Mouse (Mus musculus) limb, embryonic 14.5 days (tissue): ENCODE results near the gene Mrtfb. TPM values are rescaled to one million over a fixed set of nuclear protein-coding genes. Genes with fewer than 3 reads are reported as not detected.
A peak's percentile ranks its signal among the peaks of the same experiment; 100 is the strongest.

ENCODE experiments used
- ATAC-seq: fragments of 200-750 bp; cut with Nextera tagmentation; 2 replicates; pipeline ENCODE4 v1.8.0; 2017; ENCODE audit warnings: low read depth, moderate number of reproducible peaks, moderate TSS enrichment; ENCODE audit not compliant: low FRiP score
- DNase-seq: peaks from one replicate; pipeline ENCODE4 v3.0.0-alpha.2; 2015; ENCODE audit warnings: low spot score
- H3K27ac ChIP-seq: fragments of 300-500 bp; sonication (generic); replicated peaks from 2 replicates; pipeline ENCODE4 v1.5.1; 2014; ENCODE audit warnings: low read depth, mild to moderate bottlenecking, low read length, moderate library complexity, mixed read lengths
- H3K27me3 ChIP-seq: fragments of 300-500 bp; sonication (generic); 2 replicates; pipeline ENCODE4 v1.6.1; 2014; ENCODE audit warnings: low read length, mixed read lengths; ENCODE audit not compliant: control insufficient read depth, insufficient read depth
- H3K36me3 ChIP-seq: fragments of 300-500 bp; sonication (generic); 2 replicates; pipeline ENCODE4 v1.6.1; 2014; ENCODE audit warnings: mild to moderate bottlenecking, low read length, moderate library complexity, mixed read lengths; ENCODE audit not compliant: control insufficient read depth, insufficient read depth
- H3K4me1 ChIP-seq: fragments of 300-500 bp; sonication (generic); 2 replicates; pipeline ENCODE4 v1.6.1; 2014; ENCODE audit warnings: antibody characterized with exemption, low read length, mixed read lengths; ENCODE audit not compliant: control insufficient read depth, insufficient read depth
- H3K4me2 ChIP-seq: fragments of 300-500 bp; sonication (generic); replicated peaks from 2 replicates; pipeline ENCODE4 v1.6.1; 2014; ENCODE audit warnings: low read depth, mild to moderate bottlenecking, low read length, moderate library complexity; ENCODE audit not compliant: severe bottlenecking
- H3K4me3 ChIP-seq: fragments of 300-500 bp; sonication (generic); replicated peaks from 2 replicates; pipeline ENCODE4 v1.5.1; 2014; ENCODE audit warnings: low read length
- H3K9ac ChIP-seq: fragments of 300-500 bp; sonication (generic); 2 replicates; pipeline ENCODE4 v1.6.1; 2014; ENCODE audit warnings: mild to moderate bottlenecking, low read depth, low read length, moderate library complexity; ENCODE audit not compliant: severe bottlenecking
- H3K9me3 ChIP-seq: fragments of 300-500 bp; sonication (generic); 2 replicates; pipeline ENCODE4 v1.6.1; 2016; ENCODE audit warnings: low read length; ENCODE audit not compliant: control insufficient read depth
- POLR2A ChIP-seq: fragments of 200-500 bp; IDR thresholded peaks from 2 replicates; pipeline ENCODE4 v1.8.0; 2012; ENCODE audit warnings: inconsistent platforms, mild to moderate bottlenecking, moderate library complexity, borderline replicate concordance; ENCODE audit not compliant: insufficient read depth, insufficient read length; ENCODE audit errors: extremely low read depth
- WGBS: fragments of 180-500 bp; shearing (Covaris S2); extraction: QIAGEN DNeasy Blood & Tissue Kit; methylation state at CpG from one replicate; pipeline ENCODE4 v1.1.7; 2014; 5-methylcytosine and 5-hydroxymethylcytosine counted together
- polyA plus RNA-seq, 2 experiments: library from polyadenylated mRNA; depleted of rRNA in 1 of 2; stranded (reverse) in 1 of 2; unstranded in 1 of 2; fragments of >200 nt; fragmentation: Nextera tagmentation in 1 of 2; extraction: Ambion mirVana in 1 of 2; gene quantifications; 2 replicates each; pipeline versions ENCODE4 v1.2.1 to v1.2.3; 2012 to 2014

The Mrtfb gene
- polyA plus RNA-seq, 2 experiments = 11.8 to 26.0 TPM

DNA sequence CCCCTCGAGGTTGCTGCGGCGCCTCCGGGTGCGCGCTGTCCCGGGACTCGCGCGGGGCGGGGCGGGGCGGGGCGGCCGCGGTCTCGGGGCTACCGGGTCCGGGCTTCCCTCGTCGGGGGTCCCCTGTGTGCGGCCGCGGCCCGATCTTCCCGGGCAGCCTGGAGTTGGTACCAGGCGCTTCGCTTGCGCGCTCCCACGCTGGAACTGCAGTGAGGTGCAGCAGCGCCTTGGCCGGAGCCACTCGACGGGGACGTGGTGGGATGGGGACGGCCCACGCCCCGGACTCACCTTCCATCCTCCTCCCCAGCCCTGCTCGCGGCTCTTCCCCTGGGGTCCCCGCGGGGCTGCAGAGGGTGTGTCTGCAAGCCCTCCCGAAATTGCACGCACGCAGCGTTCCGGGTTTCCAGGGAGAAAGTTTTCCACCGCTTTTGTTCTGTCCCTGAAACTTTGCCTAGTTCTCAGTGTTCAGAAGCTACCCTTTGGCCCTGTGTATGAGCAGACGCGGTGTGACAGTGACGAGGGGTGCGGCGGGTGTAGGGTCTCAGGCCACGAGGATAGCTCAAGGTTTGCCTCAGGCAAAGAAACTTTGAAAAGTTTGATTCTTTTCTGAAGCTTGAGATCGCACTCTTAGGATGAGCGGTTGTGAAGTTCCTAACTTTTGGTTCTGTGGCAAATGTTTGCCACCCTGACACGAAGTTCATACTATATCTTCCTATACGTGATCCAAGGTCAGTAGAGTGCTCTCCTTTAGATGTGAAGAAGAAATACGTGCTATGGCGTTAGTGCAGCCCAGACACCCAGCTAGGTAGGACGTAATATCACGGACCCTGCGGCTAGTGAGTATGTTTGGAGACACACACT, 616 bp downstream of the Mrtfb start:
- H3K27me3 ChIP-seq = no peaks in the 10 kb centered on the region
- no peaks in the 10 kb centered on the region for H3K9me3 ChIP-seq
- H3K36me3 ChIP-seq = 0 out of 2 replicates have a peak, but pooled peaks cover under 1% of the 10 kb centered on the region
- DNase-seq (peak; percentile 9), ATAC-seq (peak; percentile 78)
- 8% methylated on average over 40 of the region's 64 CpGs for WGBS
- H3K4me2 ChIP-seq = peak overlapping the region; percentile 84
- peaks cover 7% of the 10 kb centered on the region for H3K4me1 ChIP-seq
- peak overlapping the region; percentile 97 for H3K9ac ChIP-seq
- H3K27ac ChIP-seq = peak overlapping the region; percentile 79
- peak overlapping the region; percentile 90 for H3K4me3 ChIP-seq
- no peak for TF ChIP-seq POLR2A

DNA sequence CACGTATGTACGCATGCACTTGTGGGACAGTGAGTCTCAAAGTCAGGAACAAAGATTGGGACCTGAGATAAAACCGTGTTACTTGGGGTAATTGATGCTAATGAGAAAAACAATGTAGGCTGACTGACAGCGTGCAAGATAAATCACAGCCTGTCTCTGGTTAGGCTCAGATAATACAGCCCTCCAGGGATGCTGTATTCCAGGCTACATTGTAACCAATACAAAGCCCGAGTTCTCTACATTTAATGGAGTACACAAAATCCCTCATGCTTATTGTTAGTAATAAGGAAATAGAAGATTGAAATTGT, 1.2 kb downstream of the Mrtfb start:
- peaks cover 7% of the 10 kb centered on the region for H3K4me1 ChIP-seq
- peak overlapping the region; percentile 97 for H3K9ac ChIP-seq
- H3K4me2 ChIP-seq = peak overlapping the region; percentile 84
- H3K27ac ChIP-seq = no peak overlapping the region
- 37% methylated on average over 5 of the region's 5 CpGs for WGBS
- ATAC-seq (no peak), DNase-seq (no peak)
- peak overlapping the region; percentile 90 for H3K4me3 ChIP-seq
- TF ChIP-seq POLR2A = no peak
- H3K27me3 ChIP-seq = no peaks in the 10 kb centered on the region
- no peaks in the 10 kb centered on the region for H3K9me3 ChIP-seq
- H3K36me3 ChIP-seq = 0 out of 2 replicates have a peak, but pooled peaks cover 3% of the 10 kb centered on the region

DNA sequence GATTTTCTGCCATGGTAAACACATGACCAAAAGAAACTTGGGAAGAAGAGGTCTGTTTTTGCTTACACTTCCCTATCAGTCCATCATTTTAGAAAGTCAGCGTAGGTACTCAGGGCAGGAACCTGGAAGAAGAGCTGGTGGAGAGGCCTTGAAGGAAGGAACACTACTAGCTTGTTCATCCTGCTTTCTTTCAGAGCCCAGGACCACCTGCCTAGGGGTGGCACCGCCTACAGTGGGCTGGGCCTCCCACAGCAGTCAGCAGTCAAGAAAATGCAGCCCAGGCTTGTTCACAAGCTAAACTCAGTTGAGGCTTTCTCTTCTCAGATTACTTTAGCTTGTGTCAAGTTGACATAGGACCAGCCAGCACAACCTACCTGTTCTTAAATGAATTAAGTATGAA, 2.7 kb downstream of the Mrtfb start:
- no peak for TF ChIP-seq POLR2A
- H3K9ac ChIP-seq = no peak overlapping the region
- WGBS = 86% methylated on average over 2 of the region's 2 CpGs
- no peak overlapping the region for H3K27ac ChIP-seq
- DNase-seq (no peak), ATAC-seq (no peak)
- H3K4me3 ChIP-seq = no peak overlapping the region
- 0 out of 2 replicates have a peak, but pooled peaks cover 3% of the 10 kb centered on the region for H3K36me3 ChIP-seq
- H3K4me2 ChIP-seq = no peak overlapping the region
- H3K9me3 ChIP-seq = no peaks in the 10 kb centered on the region
- H3K4me1 ChIP-seq = peaks cover 7% of the 10 kb centered on the region
- no peaks in the 10 kb centered on the region for H3K27me3 ChIP-seq

DNA sequence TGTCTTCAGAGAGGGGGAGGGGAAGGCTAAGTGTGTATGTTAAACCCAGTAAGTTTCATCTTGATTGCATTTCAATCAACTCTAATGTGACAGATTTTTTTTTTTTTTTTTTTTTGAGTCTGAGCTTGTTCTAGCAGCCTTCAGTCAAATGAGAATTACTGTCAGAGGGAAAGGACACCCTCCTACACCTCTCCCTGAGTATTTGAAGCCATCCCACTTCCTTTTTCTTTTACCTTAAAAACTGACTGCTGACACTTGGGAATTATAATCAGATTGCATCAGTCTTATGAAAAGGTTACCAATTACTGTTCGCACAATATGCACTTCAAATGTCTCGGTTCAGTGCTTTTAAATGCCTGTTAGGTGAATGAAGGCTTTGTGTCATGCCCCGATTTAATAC, 10.0 kb downstream of the Mrtfb start:
- no peak for TF ChIP-seq POLR2A
- no peak overlapping the region for H3K9ac ChIP-seq
- H3K27ac ChIP-seq = no peak overlapping the region
- WGBS = 92% methylated on average over 3 of the region's 3 CpGs
- H3K9me3 ChIP-seq = no peaks in the 10 kb centered on the region
- H3K4me1 ChIP-seq = no peaks in the 10 kb centered on the region
- no peak overlapping the region for H3K4me3 ChIP-seq
- peaks cover 24% of the 10 kb centered on the region for H3K36me3 ChIP-seq
- ATAC-seq (no peak), DNase-seq (no peak)
- H3K4me2 ChIP-seq = no peak overlapping the region
- no peaks in the 10 kb centered on the region for H3K27me3 ChIP-seq

DNA sequence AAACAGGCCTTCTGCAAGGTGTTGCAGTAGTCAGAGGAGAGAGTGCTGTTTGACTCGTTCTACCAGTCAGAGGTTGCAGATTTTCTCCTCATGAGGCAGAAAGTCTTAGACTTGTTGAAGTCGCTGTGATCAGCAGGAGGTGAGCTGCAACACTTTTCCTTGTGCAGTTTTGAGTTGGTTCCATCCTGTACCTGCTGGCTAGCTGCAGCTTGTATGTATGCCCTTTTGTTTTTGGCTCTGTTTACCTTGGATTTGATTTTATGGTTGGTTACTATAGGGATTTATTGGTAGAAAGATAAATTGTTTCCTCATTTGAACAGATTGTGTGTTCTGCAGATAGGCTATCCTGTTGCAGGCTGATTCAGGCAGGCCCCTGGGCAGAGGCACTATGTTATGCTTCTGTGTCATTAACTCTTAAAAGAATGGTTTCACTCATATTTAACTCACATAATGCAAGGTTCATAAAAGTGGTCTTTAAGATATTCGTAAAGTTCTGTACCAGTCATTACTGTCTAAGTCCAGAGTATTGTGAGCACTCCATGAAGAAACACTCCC, 11.1 kb downstream of the Mrtfb start:
- Histone ChIP-seq H3K9ac (no peak overlapping the region), H3K4me1 (no peaks in the 10 kb centered on the region), H3K4me2 (no peak overlapping the region), H3K36me3 (peaks cover 21% of the 10 kb centered on the region), H3K27me3 (no peaks in the 10 kb centered on the region), H3K4me3 (no peak overlapping the region), H3K27ac (no peak overlapping the region), H3K9me3 (no peaks in the 10 kb centered on the region)
- no peak for TF ChIP-seq POLR2A
- 79% methylated on average over 3 of the region's 3 CpGs for WGBS
- DNase-seq (no peak), ATAC-seq (no peak)

DNA sequence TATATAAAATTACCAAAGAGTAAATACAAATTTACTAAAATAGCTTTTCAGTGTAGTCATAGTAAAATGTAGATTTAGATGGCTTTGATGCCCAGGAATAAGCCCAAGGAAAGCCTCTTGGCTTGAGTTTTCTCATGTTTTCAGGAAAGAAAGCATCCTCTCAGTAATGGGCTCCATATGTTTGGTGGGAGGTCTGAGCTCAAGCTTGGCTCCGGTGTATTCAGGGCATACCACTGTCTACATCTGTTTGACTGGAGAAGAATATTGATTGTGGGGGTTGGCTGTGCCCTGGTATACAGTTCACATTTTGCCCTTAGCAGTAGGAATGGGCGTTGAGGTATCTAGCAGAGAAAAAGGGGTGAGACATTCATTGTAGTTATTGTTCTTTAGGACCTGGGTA, 13.1 kb downstream of the Mrtfb start:
- Histone ChIP-seq H3K9me3 (no peaks in the 10 kb centered on the region), H3K9ac (no peak overlapping the region), H3K4me2 (no peak overlapping the region), H3K27ac (no peak overlapping the region), H3K36me3 (peaks cover 20% of the 10 kb centered on the region), H3K4me1 (no peaks in the 10 kb centered on the region), H3K27me3 (no peaks in the 10 kb centered on the region), H3K4me3 (no peak overlapping the region)
- no peak for ATAC-seq
- no peak for TF ChIP-seq POLR2A
- 64% methylated on average over 2 of the region's 2 CpGs for WGBS
- DNase-seq = peak; percentile 9
